Mouse (Mus musculus) heart, adult 2 months (tissue): Measurements from ENCODE around the gene Col6a2. TPM values are rescaled to one million over a fixed set of nuclear protein-coding genes. Genes with fewer than 3 reads are reported as not detected.
A peak's percentile ranks its signal among the peaks of the same experiment; 100 is the strongest.

ENCODE experiments used
- DNase-seq, 2 experiments: peaks; one replicate each; pipeline ENCODE4 v3.0.0; 2021
- H3K27ac ChIP-seq: fragments of 200-600 bp; 2 replicates; pipeline ENCODE4 v1.8.1; 2022
- H3K27me3 ChIP-seq: fragments of 200-500 bp; 2 replicates; pipeline ENCODE4 v1.6.1; 2012; ENCODE audit warnings: mild to moderate bottlenecking, low read length, inconsistent platforms, mixed read lengths; ENCODE audit not compliant: control insufficient read depth, insufficient read depth
- H3K36me3 ChIP-seq: fragments of 200-500 bp; 2 replicates; pipeline ENCODE4 v1.6.1; 2012; ENCODE audit warnings: low read length, inconsistent platforms; ENCODE audit not compliant: control insufficient read depth, insufficient read depth
- H3K4me1 ChIP-seq: fragments of 200-500 bp; 2 replicates; pipeline ENCODE4 v1.6.1; 2011; ENCODE audit warnings: low read length; ENCODE audit not compliant: control insufficient read depth, insufficient read depth
- H3K4me3 ChIP-seq: fragments of 200-600 bp; 2 replicates; pipeline ENCODE4 v1.8.1; 2022
- H3K79me2 ChIP-seq: fragments of 200-500 bp; replicated peaks from 2 replicates; pipeline ENCODE4 v1.6.1; 2012; ENCODE audit warnings: mild to moderate bottlenecking, inconsistent platforms, low read length, moderate library complexity, mixed read lengths; ENCODE audit not compliant: control insufficient read depth, insufficient read depth
- H3K9ac ChIP-seq: fragments of 200-500 bp; 2 replicates; pipeline ENCODE4 v1.6.1; 2012; ENCODE audit warnings: low read depth, mild to moderate bottlenecking, control low read depth, inconsistent platforms, low read length, mixed read lengths
- CTCF ChIP-seq: fragments of 200-600 bp; IDR thresholded peaks from 2 replicates; pipeline ENCODE4 v1.8.1; 2022; ENCODE audit warnings: antibody characterized with exemption, mild to moderate bottlenecking, moderate library complexity
- EP300 ChIP-seq: fragments of 200-500 bp; IDR thresholded peaks from 2 replicates; pipeline ENCODE4 v1.6.1; 2011; ENCODE audit warnings: low read depth, low read length, control low read depth; ENCODE audit not compliant: insufficient read depth
- POLR2A ChIP-seq: fragments of 200-500 bp; IDR thresholded peaks from 2 replicates; pipeline ENCODE4 v1.6.1; 2011; ENCODE audit warnings: mild to moderate bottlenecking, low read depth, low read length, control low read depth; ENCODE audit not compliant: insufficient read depth
- WGBS: fragments of 180-500 bp; shearing (Covaris S2); methylation state at CpG from one replicate; pipeline ENCODE4 v1.1.7; 2018; 5-methylcytosine and 5-hydroxymethylcytosine counted together
- intact Hi-C: fragments of 180-260 bp; cut with DNase I; formaldehyde crosslinking; loops from one replicate; pipeline ENCODE4 v1.15.1; 2025
- polyA plus RNA-seq: library from polyadenylated mRNA; depleted of rRNA; stranded (reverse); fragments of >200 nt; gene quantifications from 2 replicates; pipeline ENCODE4 v1.2.3, GENCODE M21; 2012
- total RNA-seq, 2 experiments: library from RNA; stranded (reverse); gene quantifications; 2 replicates each; pipeline ENCODE4 v1.2.3; 2021

The Col6a2 gene
- total and polyA plus RNA-seq, 3 experiments, result 36.0 to 70.2 (median 65.5) TPM

- TF ChIP-seq EP300, result no peak
- TF ChIP-seq POLR2A, result no peak
- no peak for TF ChIP-seq CTCF
- no peak for DNase-seq
- Histone ChIP-seq H3K27me3 (no peaks in the 10 kb centered on the region), H3K79me2 (no peaks in the 10 kb centered on the region), H3K36me3 (no peaks in the 10 kb centered on the region), H3K27ac (peak overlapping the region; percentile 42), H3K4me3 (no peak overlapping the region), H3K9ac (no peak overlapping the region), H3K4me1 (peaks cover 3% of the 10 kb centered on the region; the same call in 1 of the 2 replicates)
- WGBS, result 51% methylated on average over 8 of the region's 8 CpGs
- intact Hi-C loops, result no loop called here
Measured at GRCm38 (mm10) chr10:76632630-76633029, 9.2 kb upstream of the Col6a2 start.

DNA sequence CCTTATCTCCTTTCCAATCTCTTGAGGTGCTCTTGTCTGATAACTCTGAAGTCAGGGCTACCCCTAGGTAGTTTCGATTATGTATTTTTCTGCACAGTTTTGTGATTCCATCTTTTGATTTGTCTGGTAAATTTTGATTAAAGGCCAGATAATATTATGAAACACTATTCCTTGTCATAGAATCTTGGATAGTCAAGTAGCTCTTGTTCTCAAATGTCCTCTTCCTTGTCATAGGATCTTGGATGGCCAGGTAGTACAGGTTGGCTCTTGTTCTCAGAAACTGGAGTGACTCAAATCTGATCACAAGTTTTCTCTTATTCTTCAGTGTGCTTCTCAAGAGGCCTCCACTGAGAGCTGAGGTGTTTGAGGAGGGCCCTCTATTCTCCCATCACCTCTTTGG, 7.2 kb upstream of the Col6a2 start:
- no peaks in the 10 kb centered on the region for H3K79me2 ChIP-seq
- H3K4me1 ChIP-seq, result no peaks in the 10 kb centered on the region; the same call in 1 of the 2 replicates
- no peaks in the 10 kb centered on the region for H3K27me3 ChIP-seq
- H3K9ac ChIP-seq, result no peak overlapping the region
- DNase-seq, result no peak
- intact Hi-C loops, result no loop called here
- WGBS, result 93% methylated on average over 1 of the region's 1 CpGs
- no peak overlapping the region for H3K27ac ChIP-seq
- H3K4me3 ChIP-seq, result no peak overlapping the region
- TF ChIP-seq EP300 (no peak), CTCF (no peak), POLR2A (no peak)
- no peaks in the 10 kb centered on the region for H3K36me3 ChIP-seq

DNA sequence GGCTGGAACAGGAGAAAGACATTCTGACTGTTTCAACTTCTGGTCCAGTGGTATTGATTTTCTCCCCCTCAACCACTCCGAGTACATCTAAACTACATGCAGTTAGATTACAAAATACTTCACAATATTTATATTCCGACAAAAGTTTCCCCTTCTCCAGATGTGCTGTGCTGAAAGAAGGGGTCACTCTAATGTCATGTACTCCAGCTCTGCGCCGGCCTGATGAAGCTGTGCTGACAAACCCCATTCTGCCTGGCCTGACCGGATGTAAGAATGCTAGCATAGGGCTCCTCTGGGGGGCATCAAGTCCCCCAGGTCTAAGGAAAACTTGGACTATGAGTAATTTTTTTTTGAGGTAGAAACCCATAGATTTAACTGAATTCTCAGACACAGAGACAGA, 4.3 kb upstream of the Col6a2 start:
- TF ChIP-seq POLR2A (no peak), EP300 (no peak), CTCF (no peak)
- no peak overlapping the region for H3K9ac ChIP-seq
- no peaks in the 10 kb centered on the region for H3K36me3 ChIP-seq
- intact Hi-C loops, result loop anchor here (5.0 kb wide), 1 partner anchor 55 kb away; no protein-coding TSS in a partner anchor
- H3K79me2 ChIP-seq, result no peaks in the 10 kb centered on the region
- no peaks in the 10 kb centered on the region for H3K4me1 ChIP-seq
- no peak for DNase-seq
- no peaks in the 10 kb centered on the region for H3K27me3 ChIP-seq
- H3K4me3 ChIP-seq, result no peak overlapping the region
- no peak overlapping the region for H3K27ac ChIP-seq
- WGBS, result 87% methylated on average over 5 of the region's 5 CpGs

GRCm38 (mm10) chr10:76624903-76625302, 1.5 kb upstream of the Col6a2 start:
- DNase-seq, result no peak
- Histone ChIP-seq H3K27ac (no peak overlapping the region), H3K4me3 (no peak overlapping the region), H3K9ac (no peak overlapping the region), H3K79me2 (no peaks in the 10 kb centered on the region), H3K4me1 (no peaks in the 10 kb centered on the region), H3K36me3 (no peaks in the 10 kb centered on the region), H3K27me3 (no peaks in the 10 kb centered on the region)
- TF ChIP-seq EP300 (no peak), CTCF (no peak), POLR2A (no peak)
- intact Hi-C loops, result loop anchor here (5.0 kb wide), 1 partner anchor 57 kb away; no protein-coding TSS in a partner anchor
- 58% methylated on average over 7 of the region's 7 CpGs for WGBS

DNA sequence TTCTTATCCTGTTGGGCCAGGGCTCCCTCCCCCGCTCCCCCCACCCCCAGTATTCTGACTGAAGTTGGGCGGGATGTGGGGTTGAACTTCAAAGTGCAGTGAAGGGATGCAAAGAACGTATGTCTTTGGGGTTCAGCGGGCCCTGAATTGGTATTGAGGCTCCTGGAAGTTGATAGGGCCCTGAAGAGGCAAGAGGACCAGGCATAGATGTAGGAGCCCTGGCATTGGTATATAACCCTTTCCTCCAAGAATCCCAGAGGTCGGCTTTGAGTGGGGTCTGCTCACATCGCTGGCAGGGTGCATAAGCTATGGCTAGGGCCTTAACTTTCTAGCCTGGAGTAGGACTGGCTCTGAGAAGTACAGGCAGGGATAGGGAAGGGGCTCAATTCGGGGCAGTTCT, 304 bp upstream of the Col6a2 start:
- Histone ChIP-seq H3K36me3 (no peaks in the 10 kb centered on the region), H3K9ac (no peak overlapping the region), H3K4me3 (no peak overlapping the region), H3K79me2 (no peaks in the 10 kb centered on the region), H3K27ac (no peak overlapping the region), H3K27me3 (no peaks in the 10 kb centered on the region), H3K4me1 (no peaks in the 10 kb centered on the region)
- intact Hi-C loops, result loop anchor here (2.0 kb wide), 1 partner anchor 111 kb away; no protein-coding TSS in a partner anchor
- DNase-seq, result no peak
- TF ChIP-seq CTCF, result no peak
- no peak for TF ChIP-seq EP300
- TF ChIP-seq POLR2A, result no peak
- 30% methylated on average over 7 of the region's 7 CpGs for WGBS

GRCm38 (mm10) chr10:76622411-76622810, 1.0 kb downstream of the Col6a2 start:
- no peaks in the 10 kb centered on the region for H3K4me1 ChIP-seq
- no peaks in the 10 kb centered on the region for H3K27me3 ChIP-seq
- intact Hi-C loops, result loop anchor here (2.0 kb wide), 1 partner anchor 112 kb away; no protein-coding TSS in a partner anchor
- H3K79me2 ChIP-seq, result no peaks in the 10 kb centered on the region
- 64% methylated on average over 4 of the region's 4 CpGs for WGBS
- peak overlapping the region; percentile 79 for H3K9ac ChIP-seq
- peak overlapping the region; percentile 86 for H3K27ac ChIP-seq
- TF ChIP-seq EP300 (no peak), POLR2A (no peak), CTCF (no peak)
- DNase-seq, result no peak
- H3K36me3 ChIP-seq, result no peaks in the 10 kb centered on the region
- peak overlapping the region; percentile 52 for H3K4me3 ChIP-seq
